Mouse (Mus musculus) urinary bladder, adult 18-20 months (tissue): ENCODE results near the gene Maged1.
"Not testable (repeated sequence)": the region's sequence is repeated elsewhere in the genome, so short reads cannot be mapped to it uniquely, and the experiment has no call there.

Experiments
- DNase-seq, 2 experiments: peaks; one replicate each; pipeline ENCODE4 v3.0.0; 2022; ENCODE audit warnings: low spot score in 2 of 2, mixed read lengths in 2 of 2

Maged1 gene

GRCm38 (mm10) chrX:94541918-94542355 lies at the start of gene Maged1:
Gene Maged1, minus strand, starts transcription at chrX:94542143.
- peak; percentile 58 to 87 for DNase-seq

- DNase-seq, result no peak
Measured at GRCm38 (mm10) chrX:94580251-94580650, 38.3 kb upstream of the Maged1 start.

DNA sequence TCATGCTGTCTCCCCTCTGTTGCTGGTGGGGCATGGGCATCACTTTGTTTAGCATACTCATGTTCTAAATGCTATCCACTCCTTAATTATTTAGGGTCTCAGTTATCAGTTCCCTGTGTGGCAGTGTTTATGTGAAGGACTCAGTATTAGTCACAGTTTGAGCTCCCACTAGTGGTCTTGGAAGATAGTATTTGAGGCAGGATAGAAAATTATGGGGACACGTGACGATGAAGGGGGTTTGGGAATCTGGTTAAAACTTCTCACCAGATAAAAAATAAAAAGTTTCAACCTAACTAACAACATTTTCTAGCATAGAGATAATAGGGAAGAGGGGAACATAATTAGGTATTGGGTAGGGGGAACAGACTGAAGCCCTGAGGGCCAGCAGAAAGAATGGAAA lies 22.8 kb upstream of the Maged1 start:
- DNase-seq, result no peak

- no peak for DNase-seq
Measured at GRCm38 (mm10) chrX:94562392-94562791, 20.4 kb upstream of the Maged1 start.

DNA sequence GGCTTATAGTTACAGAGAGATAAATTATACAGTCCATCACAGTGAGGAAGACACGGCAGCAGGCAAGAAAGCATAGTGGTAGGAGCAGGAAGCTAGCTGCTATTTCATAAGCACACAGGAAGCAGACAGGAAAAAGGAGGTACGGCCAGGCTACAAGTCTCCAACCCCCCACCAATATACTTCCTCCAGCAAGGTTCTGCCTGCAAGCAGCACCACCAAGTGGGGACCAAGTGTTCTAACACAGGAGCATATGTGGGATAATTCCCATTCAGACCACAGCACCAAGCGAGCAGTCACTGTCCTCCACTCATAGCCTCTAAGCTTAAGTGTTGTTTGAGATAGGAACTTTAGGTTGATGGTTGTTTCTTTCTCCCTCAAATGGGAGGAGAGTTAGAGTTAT lies 6.3 kb upstream of the Maged1 start:
- no peak for DNase-seq

GRCm38 (mm10) chrX:94545941-94546340 lies 4.0 kb upstream of the Maged1 start:
- no peak for DNase-seq

GRCm38 (mm10) chrX:94544923-94545322 lies 3.0 kb upstream of the Maged1 start:
- DNase-seq, result no peak

GRCm38 (mm10) chrX:94542536-94542935 lies 593 bp upstream of the Maged1 start:
- no peak for DNase-seq

DNA sequence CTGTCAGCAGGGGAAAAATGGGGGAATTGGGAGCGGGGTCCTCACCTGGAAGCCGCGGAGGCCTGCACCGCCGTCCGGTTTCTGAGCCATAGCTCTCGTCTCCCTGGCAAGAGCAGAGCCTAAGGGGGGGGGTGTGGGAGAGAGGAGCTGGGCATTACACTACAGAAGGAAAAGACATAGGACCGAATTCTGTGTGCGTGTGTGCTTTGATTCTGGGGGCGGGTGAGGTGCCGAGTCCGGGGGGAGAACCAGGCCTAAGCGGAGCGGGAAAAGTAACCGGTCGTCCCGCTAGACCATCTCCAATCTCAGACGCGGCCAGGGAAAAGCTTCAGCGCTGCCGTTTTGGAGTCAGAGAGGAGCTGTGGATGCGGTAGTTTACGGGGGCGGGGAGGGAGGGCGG lies 737 bp downstream of the Maged1 start:
- no peak for DNase-seq

GRCm38 (mm10) chrX:94540341-94541201 lies 1.4 kb downstream of the Maged1 start:
- peak; percentile 11 to 21 for DNase-seq

GRCm38 (mm10) chrX:94534346-94534745 lies 7.6 kb downstream of the Maged1 start:
- no peak for DNase-seq

DNA sequence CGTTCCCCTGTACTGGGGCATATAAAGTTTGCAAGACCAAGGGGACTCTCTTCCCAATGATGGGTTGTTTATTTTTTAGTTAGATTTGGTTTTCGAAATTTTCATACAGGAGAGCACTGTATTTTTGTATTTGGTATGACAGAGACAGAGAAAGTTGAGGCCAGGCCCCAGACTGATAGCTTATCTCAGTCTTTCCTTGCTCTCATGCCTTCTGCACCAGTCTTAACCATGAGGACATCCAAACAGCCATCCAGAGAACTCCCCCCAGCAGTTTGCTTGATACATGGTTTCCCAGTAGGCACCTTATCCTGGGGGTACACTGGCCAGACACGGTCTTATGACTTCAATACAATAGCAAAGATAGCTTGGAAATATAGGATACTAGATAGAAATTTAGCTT lies 11.6 kb downstream of the Maged1 start:
- no peak for DNase-seq

DNA sequence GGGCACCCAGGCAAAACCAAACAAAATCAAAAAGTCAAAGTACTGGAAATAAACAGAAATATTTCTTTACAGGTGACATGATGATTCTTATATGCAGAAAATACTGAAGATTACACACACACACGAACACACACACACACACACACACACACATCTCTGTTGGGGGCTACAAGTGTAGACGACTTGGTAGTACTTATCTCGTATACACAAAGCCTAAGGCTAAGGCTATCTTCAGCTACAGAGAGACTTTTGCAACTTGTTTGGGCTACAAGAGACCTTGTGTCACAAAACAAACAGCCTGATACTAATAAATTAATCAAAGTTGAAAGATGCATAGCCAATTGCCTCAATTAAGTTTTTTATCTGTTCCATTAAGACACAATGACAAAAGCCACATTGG lies 19.8 kb downstream of the Maged1 start:
- no peak for DNase-seq

DNA sequence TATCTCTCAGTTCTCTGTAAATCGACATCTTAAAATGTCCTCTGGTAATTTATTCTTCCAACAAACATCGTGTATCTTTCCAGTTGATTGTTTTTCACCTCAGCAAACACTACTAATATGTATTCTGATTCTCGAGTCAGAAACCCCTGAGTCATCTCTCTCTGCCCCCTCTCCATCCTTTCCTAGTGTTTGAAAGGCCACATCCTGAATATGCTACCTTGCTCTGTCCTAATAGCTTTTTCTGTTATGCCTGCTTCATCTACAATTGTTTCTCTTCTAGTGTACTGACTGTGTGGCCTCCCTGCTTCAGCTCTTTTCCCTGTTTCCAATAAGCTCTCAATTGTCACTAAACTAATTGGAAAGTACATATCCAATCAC lies 33.5 kb downstream of the Maged1 start:
- DNase-seq, result no peak

- DNase-seq, result not testable (repeated sequence)
Measured at GRCm38 (mm10) chrX:94507698-94508441, 34.1 kb downstream of the Maged1 start.

GRCm38 (mm10) chrX:94486001-94486792 lies 55.7 kb downstream of the Maged1 start:
- DNase-seq, result no peak
